Mouse (Mus musculus) neural tube, embryonic 13.5 days (tissue): ENCODE measurements around the gene Mrps18a. TPM values are rescaled to one million over a fixed set of nuclear protein-coding genes. Genes with fewer than 3 reads are reported as not detected.

Experiments
- ATAC-seq: fragments of 200-750 bp; cut with Nextera tagmentation; 2 replicates; pipeline ENCODE4 v1.8.0; 2017; ENCODE audit warnings: low read depth, mild to moderate bottlenecking, moderate TSS enrichment, moderate library complexity
- H3K27ac ChIP-seq: fragments of 300-500 bp; sonication (generic); replicated peaks from 2 replicates; pipeline ENCODE4 v1.5.1; 2015; ENCODE audit warnings: moderate library complexity, mild to moderate bottlenecking, inconsistent platforms
- H3K27me3 ChIP-seq: fragments of 300-500 bp; sonication (generic); 2 replicates; pipeline ENCODE4 v1.6.1; 2015; ENCODE audit warnings: mild to moderate bottlenecking, inconsistent platforms
- H3K36me3 ChIP-seq: fragments of 300-500 bp; sonication (generic); 2 replicates; pipeline ENCODE4 v1.6.1; 2015; ENCODE audit warnings: mild to moderate bottlenecking, inconsistent platforms
- H3K4me1 ChIP-seq: fragments of 300-500 bp; sonication (generic); replicated peaks from 2 replicates; pipeline ENCODE4 v1.6.1; 2015; ENCODE audit warnings: inconsistent platforms
- H3K4me2 ChIP-seq: fragments of 300-500 bp; sonication (generic); 2 replicates; pipeline ENCODE4 v1.6.1; 2015; ENCODE audit warnings: inconsistent platforms, mild to moderate bottlenecking, moderate library complexity
- H3K4me3 ChIP-seq: fragments of 300-500 bp; sonication (generic); 2 replicates; pipeline ENCODE4 v1.5.1; 2015; ENCODE audit warnings: mild to moderate bottlenecking, inconsistent platforms
- H3K9ac ChIP-seq: fragments of 300-500 bp; sonication (generic); 2 replicates; pipeline ENCODE4 v1.6.1; 2015; ENCODE audit warnings: moderate library complexity, mild to moderate bottlenecking, inconsistent platforms
- H3K9me3 ChIP-seq: fragments of 300-500 bp; sonication (generic); 2 replicates; pipeline ENCODE4 v1.6.1; 2016; ENCODE audit warnings: inconsistent platforms
- WGBS: fragments of 180-500 bp; shearing (Covaris S2); methylation state at CpG from one replicate; pipeline ENCODE4 v1.1.7; 2015; 5-methylcytosine and 5-hydroxymethylcytosine counted together
- polyA plus RNA-seq: library from polyadenylated mRNA; unstranded; fragments of >200 nt; fragmentation: Nextera tagmentation; extraction: Ambion mirVana; gene quantifications from 2 replicates; pipeline ENCODE4 v1.2.1, GENCODE M21; 2015

Gene Mrps18a
- polyA plus RNA-seq, 1 experiment from 2014 or later = 154 TPM

DNA sequence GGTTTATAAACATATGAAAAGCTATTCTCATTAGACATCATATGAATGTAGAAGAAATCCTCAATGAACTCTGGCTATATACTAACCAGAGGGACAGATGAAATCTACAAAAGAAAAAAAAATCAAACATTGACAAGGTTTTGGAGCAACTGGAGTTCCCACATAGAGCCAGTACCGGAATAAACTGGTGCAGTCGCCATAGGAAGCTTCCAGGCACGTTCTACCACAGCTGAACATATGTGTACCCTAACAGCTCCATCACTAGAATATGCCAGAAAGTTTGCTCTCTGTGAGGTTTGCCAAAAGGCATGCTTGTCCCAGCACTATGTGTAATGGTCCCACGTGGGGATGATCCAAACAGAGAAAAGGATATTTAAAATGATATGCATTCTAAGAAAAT is 2.5 kb upstream of the Mrps18a start:
- H3K27me3 ChIP-seq = peaks cover 30% of the 10 kb centered on the region
- H3K27ac ChIP-seq = no peak overlapping the region
- H3K36me3 ChIP-seq = 0 out of 2 replicates have a peak, but pooled peaks cover 2% of the 10 kb centered on the region
- H3K4me2 ChIP-seq = no peak overlapping the region
- H3K4me1 ChIP-seq = peaks cover 15% of the 10 kb centered on the region
- H3K9ac ChIP-seq = no peak overlapping the region
- no peaks in the 10 kb centered on the region for H3K9me3 ChIP-seq
- H3K4me3 ChIP-seq = no peak overlapping the region
- WGBS = 81% methylated on average over 4 of the region's 4 CpGs
- no peak for ATAC-seq

DNA sequence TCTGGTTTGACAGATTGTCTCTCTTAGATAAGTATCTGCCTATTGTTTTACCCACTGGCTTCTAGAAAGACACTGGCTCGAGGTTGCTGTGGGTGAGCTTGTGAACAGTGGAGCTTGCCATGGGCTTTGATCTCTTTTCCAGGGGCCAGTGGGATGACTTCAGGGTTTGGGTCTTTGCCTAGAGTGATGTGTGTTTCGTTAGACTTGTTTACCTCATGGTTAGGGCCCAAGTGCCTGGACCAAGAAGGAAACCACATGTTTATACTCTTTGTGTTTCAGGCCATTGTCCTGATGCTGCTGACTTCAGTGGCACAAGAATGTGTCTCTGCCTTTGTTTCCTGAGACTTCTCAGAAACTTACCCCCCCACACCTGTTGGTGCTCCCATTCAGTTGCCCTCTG is 4.7 kb downstream of the Mrps18a start:
- peaks cover 49% of the 10 kb centered on the region for H3K36me3 ChIP-seq
- ATAC-seq = no peak
- no peak overlapping the region for H3K9ac ChIP-seq
- WGBS = 70% methylated on average over 2 of the region's 2 CpGs
- H3K9me3 ChIP-seq = no peaks in the 10 kb centered on the region
- H3K27me3 ChIP-seq = no peaks in the 10 kb centered on the region
- H3K4me1 ChIP-seq = peaks cover 26% of the 10 kb centered on the region
- no peak overlapping the region for H3K4me2 ChIP-seq
- H3K4me3 ChIP-seq = no peak overlapping the region
- no peak overlapping the region for H3K27ac ChIP-seq

DNA sequence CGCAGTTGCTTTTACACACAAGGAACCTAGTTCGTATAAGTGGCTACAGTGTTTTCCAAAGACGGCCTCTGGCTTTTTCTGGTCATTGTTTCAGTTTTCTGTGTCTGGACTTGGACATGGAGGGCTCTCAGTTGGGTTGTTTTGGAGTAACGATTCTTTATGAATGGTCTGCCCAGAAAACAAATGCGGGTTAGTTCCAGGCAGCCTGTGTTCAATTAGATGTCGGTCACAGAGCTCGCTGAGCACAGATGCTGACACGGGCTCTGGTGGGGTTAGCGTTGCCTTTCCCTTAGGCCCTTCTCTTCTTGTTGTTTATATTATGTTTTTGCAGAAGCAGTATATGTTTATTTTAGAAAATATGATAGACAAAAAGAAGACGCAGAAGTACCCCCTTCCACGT is 5.4 kb downstream of the Mrps18a start:
- no peak for ATAC-seq
- Histone ChIP-seq H3K36me3 (peaks cover 49% of the 10 kb centered on the region), H3K27me3 (no peaks in the 10 kb centered on the region), H3K4me2 (no peak overlapping the region), H3K4me3 (no peak overlapping the region), H3K27ac (no peak overlapping the region), H3K9ac (no peak overlapping the region), H3K4me1 (peaks cover 26% of the 10 kb centered on the region), H3K9me3 (no peaks in the 10 kb centered on the region)
- WGBS = 85% methylated on average over 11 of the region's 11 CpGs

DNA sequence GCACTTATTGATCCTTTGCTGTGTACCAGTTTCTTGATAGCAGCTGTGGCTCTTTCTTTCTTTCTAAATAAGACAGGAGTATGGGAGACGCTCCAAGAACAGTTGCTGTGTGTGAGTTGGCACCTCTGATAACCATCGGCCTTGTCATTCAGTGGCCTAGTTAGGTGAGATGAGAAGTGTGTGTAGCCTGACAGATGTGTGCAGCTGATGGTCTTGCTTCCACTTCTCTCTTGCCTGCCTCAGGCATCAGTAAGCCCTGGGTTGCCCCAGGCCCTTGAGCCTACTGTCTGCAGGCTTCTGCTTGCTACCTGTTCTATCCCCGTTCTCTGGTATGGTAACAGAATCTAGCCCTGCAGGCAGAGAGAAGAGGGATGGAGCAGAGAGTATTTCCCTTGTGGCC is 6.1 kb downstream of the Mrps18a start:
- Histone ChIP-seq H3K27ac (no peak overlapping the region), H3K4me3 (no peak overlapping the region), H3K36me3 (peaks cover 51% of the 10 kb centered on the region), H3K9me3 (no peaks in the 10 kb centered on the region), H3K27me3 (no peaks in the 10 kb centered on the region), H3K4me1 (peaks cover 20% of the 10 kb centered on the region), H3K4me2 (no peak overlapping the region), H3K9ac (peak overlapping the region; percentile 12; the same call in 1 of the 2 replicates)
- 94% methylated on average over 3 of the region's 3 CpGs for WGBS
- ATAC-seq = no peak

DNA sequence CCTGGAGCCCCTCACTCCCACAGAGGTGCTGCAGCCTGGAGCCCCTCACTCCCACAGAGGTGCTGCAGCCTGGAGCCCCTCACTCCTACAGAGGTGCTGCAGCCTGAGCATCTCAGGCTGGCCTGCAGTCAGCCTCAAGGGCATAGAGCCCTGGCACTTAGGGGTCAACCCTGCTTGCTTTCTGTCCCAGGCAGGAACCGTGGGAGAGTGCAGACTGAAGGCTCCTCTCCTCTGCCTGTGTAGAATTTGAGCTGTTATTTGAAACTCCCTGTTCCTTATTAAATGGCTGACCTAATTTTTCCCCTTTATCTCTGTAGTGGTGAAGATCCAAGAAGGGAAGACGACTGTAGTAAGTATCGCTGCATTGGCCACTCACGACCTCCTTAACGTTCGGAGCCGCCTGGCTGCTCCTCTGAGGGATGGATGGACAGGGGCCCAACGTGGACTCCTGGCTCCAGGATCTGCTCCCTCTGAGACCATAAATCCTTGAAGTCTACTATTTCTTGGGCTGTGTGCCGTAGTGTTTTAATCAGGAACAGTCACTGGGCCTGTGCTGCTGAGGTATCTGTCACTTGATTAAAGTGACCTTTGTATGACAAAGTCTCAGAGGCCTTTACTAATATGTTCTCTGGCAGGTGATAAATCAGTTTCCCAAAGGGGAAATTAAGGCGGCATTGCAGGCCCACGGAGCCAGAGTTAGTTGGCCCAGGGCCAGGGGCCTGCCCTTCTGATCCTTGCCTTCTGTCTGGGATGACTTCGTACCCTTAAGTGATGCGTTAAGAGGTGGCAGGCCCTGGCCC is 7.0 kb downstream of the Mrps18a start:
- no peak for ATAC-seq
- no peaks in the 10 kb centered on the region for H3K9me3 ChIP-seq
- H3K4me1 ChIP-seq = peaks cover 12% of the 10 kb centered on the region
- peaks cover 60% of the 10 kb centered on the region for H3K36me3 ChIP-seq
- H3K4me3 ChIP-seq = no peak overlapping the region
- H3K27ac ChIP-seq = 0 out of 2 replicates have a peak overlapping the region, but pooled peaks have one; percentile 28
- 63% methylated on average over 13 of the region's 13 CpGs for WGBS
- no peaks in the 10 kb centered on the region for H3K27me3 ChIP-seq
- H3K9ac ChIP-seq = no peak overlapping the region
- H3K4me2 ChIP-seq = no peak overlapping the region

DNA sequence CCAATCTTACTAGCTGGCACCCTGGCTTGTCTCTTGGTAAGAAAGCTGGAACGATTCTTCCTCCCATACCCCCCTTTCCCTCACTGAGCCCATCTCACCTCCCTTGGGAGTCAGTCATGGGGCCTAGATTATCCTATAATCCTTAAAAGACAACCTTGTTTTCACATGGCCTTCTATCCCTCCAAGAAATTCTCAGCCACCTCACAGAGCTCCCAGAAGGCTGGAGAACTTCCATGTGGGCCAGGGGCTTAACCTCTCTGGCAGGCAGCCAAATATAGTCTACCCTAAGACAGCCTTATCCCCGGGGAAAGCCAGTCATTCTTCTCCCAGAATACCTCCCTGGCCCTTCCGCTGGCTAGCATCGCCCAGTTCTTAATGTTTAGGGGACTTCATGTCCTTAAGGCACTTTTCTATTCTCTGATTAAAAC is 7.7 kb downstream of the Mrps18a start:
- Histone ChIP-seq H3K27ac (no peak overlapping the region), H3K4me1 (peaks cover 12% of the 10 kb centered on the region), H3K9ac (no peak overlapping the region), H3K36me3 (peaks cover 63% of the 10 kb centered on the region), H3K27me3 (no peaks in the 10 kb centered on the region), H3K4me2 (no peak overlapping the region), H3K9me3 (no peaks in the 10 kb centered on the region), H3K4me3 (no peak overlapping the region)
- 72% methylated on average over 4 of the region's 4 CpGs for WGBS
- ATAC-seq = no peak

DNA sequence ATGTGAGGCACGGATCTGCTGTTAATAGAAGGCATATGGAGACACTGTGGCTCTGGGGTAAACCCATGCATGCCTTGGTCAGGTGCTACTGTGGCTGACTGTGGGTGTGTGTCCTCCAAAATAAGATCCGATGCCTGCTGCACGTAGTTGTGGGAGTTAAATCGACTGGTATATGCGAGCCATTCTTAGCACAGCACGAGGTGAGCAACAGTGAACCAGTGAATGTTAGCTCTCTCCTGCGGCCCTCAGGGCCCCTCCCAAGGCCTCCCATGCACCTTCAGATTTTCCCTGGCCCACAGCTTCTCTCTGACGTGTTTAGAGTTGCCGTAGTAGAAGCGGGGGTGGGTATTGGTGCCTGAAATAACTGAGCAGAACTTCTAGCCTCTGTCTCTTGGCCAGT is 8.9 kb downstream of the Mrps18a start:
- H3K4me2 ChIP-seq = no peak overlapping the region
- H3K9ac ChIP-seq = no peak overlapping the region
- H3K9me3 ChIP-seq = no peaks in the 10 kb centered on the region
- peaks cover 73% of the 10 kb centered on the region for H3K36me3 ChIP-seq
- peaks cover 12% of the 10 kb centered on the region for H3K4me1 ChIP-seq
- WGBS = 94% methylated on average over 10 of the region's 10 CpGs
- H3K27me3 ChIP-seq = no peaks in the 10 kb centered on the region
- ATAC-seq = no peak
- no peak overlapping the region for H3K4me3 ChIP-seq
- H3K27ac ChIP-seq = no peak overlapping the region

DNA sequence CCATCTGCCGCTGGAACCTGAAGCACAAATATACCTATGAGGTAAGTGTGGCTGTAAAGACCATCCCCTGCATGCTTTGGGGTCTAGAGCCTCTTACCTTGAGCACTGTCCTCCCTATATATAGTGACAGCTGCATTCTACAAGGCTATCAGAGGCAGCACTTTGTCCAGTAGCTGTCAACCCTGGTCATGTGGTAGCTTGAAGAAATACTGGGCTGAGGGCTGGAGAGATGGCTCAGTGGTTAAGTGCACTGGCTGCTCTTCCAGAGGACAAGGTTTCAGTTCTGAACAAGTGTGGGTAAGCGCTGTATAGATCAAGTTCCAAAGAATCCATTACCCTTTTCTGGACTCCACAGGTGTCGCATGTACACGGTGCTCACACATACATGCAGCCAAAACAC is 12.0 kb downstream of the Mrps18a start:
- no peak overlapping the region for H3K4me2 ChIP-seq
- no peak overlapping the region for H3K4me3 ChIP-seq
- H3K27me3 ChIP-seq = no peaks in the 10 kb centered on the region
- H3K9ac ChIP-seq = no peak overlapping the region
- peaks cover 8% of the 10 kb centered on the region for H3K4me1 ChIP-seq
- H3K9me3 ChIP-seq = no peaks in the 10 kb centered on the region
- H3K36me3 ChIP-seq = peaks cover 88% of the 10 kb centered on the region
- WGBS = 90% methylated on average over 4 of the region's 4 CpGs
- no peak for ATAC-seq
- no peak overlapping the region for H3K27ac ChIP-seq

DNA sequence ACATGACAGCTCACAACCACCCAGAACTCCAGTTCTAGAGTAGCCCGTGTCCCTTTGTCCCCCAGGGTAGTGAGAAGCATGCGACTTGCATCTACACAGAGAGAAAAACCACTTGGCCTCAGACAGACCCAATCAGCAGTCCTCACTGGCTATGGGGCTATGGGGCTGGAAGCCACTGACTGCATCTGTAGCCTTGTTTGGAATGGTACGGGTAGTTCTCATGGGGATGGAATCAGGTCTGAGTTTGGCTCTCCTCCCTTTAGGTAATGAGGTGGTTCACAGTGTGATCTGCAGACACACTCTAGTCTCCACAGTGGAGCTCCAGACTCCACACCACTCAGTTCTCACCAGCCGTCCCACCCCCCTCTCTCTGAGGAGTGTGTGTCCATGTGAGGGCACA is 12.5 kb downstream of the Mrps18a start:
- no peaks in the 10 kb centered on the region for H3K27me3 ChIP-seq
- WGBS = 97% methylated on average over 4 of the region's 4 CpGs
- no peak for ATAC-seq
- no peaks in the 10 kb centered on the region for H3K9me3 ChIP-seq
- no peak overlapping the region for H3K9ac ChIP-seq
- H3K36me3 ChIP-seq = peaks cover 88% of the 10 kb centered on the region
- no peak overlapping the region for H3K4me2 ChIP-seq
- H3K27ac ChIP-seq = no peak overlapping the region
- no peak overlapping the region for H3K4me3 ChIP-seq
- H3K4me1 ChIP-seq = peaks cover 3% of the 10 kb centered on the region; the same call in 1 of the 2 replicates

DNA sequence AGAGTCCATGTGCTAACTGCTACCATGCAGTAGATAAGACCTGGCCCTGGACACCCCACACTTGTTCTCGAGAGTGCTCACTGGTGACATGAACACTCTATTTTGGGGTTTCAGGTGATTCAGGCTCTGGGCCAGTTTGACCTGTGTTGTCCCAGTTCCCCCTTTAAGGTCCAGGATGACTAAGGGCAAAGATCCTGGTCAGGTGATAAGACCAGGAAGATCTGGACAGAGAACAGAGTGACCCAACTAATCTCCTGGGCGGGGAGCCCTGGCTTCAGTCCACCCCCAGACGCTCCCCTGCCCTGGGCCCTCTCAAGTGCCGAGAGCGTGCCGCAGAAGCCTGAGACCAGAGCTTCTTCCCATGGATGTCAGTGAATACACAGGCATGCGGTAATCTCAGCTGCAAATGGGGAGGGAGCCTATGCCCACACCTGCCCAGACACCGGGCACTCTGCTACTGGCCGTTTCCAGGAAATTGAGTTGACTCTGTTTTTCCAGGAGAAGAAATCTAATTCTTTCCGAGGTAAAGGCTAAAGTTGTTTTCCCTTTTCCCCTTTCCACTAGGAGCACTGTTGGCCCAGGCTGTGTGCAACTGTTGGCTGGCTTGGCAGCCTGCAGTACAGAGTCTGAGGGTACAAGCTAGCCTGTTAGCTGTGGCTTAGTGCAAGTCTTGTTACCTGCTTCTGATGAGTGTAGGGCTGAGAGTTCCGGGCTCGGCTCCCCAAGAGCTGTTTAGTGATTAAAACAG is 13.3 kb downstream of the Mrps18a start:
- H3K4me1 ChIP-seq = no peaks in the 10 kb centered on the region
- no peak for ATAC-seq
- 92% methylated on average over 12 of the region's 12 CpGs for WGBS

DNA sequence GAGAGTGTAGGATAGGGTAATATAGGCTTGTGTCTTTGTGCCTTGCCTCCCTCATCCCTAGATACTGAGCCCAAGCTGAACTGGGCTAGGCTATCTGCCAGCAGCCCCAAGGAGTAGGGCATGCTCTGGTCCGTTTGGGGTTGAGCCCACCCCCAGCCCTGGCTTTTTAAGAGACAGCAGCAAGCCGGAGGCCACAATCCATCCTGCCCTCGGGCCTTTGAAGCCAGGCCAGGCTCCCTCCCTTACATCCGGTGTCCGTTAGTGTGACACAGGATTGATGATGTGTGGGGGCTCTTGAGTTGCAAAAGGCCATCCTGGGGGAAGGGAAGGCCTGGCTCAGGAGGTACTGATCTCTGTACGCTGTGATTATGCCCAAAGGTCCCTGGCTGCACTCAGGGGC is 15.8 kb downstream of the Mrps18a start:
- H3K36me3 ChIP-seq = peaks cover 87% of the 10 kb centered on the region
- H3K9me3 ChIP-seq = no peaks in the 10 kb centered on the region
- no peaks in the 10 kb centered on the region for H3K27me3 ChIP-seq
- no peak for ATAC-seq
- H3K27ac ChIP-seq = no peak overlapping the region
- no peak overlapping the region for H3K9ac ChIP-seq
- WGBS = 80% methylated on average over 6 of the region's 6 CpGs
- no peak overlapping the region for H3K4me2 ChIP-seq
- no peak overlapping the region for H3K4me3 ChIP-seq
- H3K4me1 ChIP-seq = no peaks in the 10 kb centered on the region

More for the DNA sequence above, 13.3 kb downstream of the Mrps18a start:
- H3K4me2 ChIP-seq = no peak overlapping the region
- no peaks in the 10 kb centered on the region for H3K9me3 ChIP-seq
- H3K27ac ChIP-seq = no peak overlapping the region
- H3K4me3 ChIP-seq = no peak overlapping the region
- H3K27me3 ChIP-seq = no peaks in the 10 kb centered on the region
- H3K36me3 ChIP-seq = peaks cover 88% of the 10 kb centered on the region
- H3K9ac ChIP-seq = no peak overlapping the region

DNA sequence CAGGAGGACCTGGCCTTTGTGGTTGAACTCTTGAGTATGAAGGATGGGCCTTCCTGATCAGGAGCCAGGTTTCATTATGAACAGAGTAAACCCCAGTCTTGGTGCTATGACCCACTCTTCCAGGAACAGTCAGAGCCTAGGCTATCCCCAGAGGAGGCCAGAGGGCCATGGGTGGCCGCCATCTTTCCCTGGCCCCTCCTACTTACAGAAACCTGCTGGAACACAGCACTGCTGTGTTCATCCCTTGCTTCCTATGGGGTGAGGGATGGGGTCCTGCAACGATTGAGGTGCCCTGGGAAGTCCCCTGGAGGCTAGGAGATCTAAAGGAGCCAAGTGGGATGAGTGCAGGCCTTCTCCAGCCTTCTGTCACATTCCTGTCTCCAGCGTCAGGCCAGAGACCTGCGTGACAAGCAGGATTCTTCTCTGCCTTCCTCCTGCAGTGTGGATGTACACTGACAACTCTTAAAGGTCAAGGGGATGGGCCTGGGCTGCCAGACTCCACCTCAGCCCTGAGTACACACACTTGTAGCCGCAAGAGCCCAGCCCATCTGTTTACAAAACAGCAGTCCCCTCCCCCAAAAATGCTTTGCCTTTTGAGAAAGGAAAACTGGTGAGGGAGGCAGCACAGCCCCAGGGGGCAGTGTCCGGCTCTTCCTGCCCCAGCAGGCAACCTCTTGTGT is 17.2 kb downstream of the Mrps18a start:
- Histone ChIP-seq H3K36me3 (peaks cover 74% of the 10 kb centered on the region), H3K27ac (no peak overlapping the region), H3K4me3 (no peak overlapping the region), H3K9me3 (no peaks in the 10 kb centered on the region), H3K4me2 (no peak overlapping the region), H3K9ac (no peak overlapping the region), H3K4me1 (no peaks in the 10 kb centered on the region), H3K27me3 (no peaks in the 10 kb centered on the region)
- no peak for ATAC-seq
- 81% methylated on average over 6 of the region's 6 CpGs for WGBS
